Mouse (Mus musculus): ENCODE measurements at regions not wholly inside any gene's neighbourhood (a gene's known extent, or its start where the extent isn't known, plus 50 kb on each side); places are given as distances from the start of the nearest gene placed in this dataset.

DNA sequence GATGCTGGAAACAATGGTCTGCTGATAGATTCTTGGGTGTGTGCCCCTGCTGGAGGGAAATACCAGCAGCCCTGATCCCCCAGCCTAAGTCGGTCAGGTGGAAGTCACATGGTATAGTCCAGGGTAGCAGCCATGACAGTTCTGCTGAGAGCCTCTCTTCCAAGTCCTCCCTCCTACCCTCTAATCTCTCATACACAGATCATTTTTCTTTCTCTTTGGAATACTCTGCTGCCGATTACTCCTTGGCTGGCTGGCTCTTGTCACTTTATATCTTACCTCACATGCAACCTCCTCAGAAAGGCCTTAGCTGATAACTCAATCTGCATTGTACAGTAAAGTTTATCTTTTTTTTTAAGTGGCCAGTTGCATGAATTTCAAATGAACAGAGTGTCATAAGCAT is 162.5 kb upstream of the Kbtbd8 start:
- TF ChIP-seq CTCF (IDR thresholded peaks at IDR 0.05; ENCODE audit: control insufficient read depth, insufficient read depth, low read length), result no peak
- no peak for TF ChIP-seq POLR2A (IDR thresholded peaks at IDR 0.05; ENCODE audit: borderline replicate concordance, control insufficient read depth, low read depth, low read length)

All from bone marrow, adult 2 months (tissue).